Mouse (Mus musculus): ENCODE measurements at regions not wholly inside any gene's neighbourhood (a gene's known extent, or its start where the extent isn't known, plus 50 kb on each side); places are given as distances from the start of the nearest gene placed in this dataset.
A peak's percentile ranks its signal among the peaks of the same experiment; 100 is the strongest.

DNA sequence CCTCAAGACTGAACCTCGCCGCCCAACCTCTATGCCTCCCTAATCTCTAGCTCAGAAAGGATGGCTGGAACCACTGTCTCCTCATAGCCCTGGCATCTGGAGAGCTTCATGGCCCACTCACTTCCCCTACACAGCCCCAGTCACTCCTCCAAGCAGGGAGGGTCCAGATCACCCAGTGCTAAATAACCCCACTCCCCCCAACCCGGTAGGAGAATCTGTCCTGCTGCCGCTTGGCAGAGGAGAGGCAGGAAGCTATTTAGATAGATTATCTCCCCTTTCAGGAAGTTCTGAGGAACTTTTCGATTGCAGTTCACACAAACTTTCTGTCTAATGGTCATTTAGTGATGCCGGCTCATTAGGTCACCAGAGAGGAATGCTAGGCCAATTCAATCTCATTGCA is 196.9 kb downstream of the Sox9 start:
- H3K9me3 ChIP-seq (ENCODE audit: control insufficient read depth, low read length): no peaks in the 10 kb centered on the region
- WGBS: 67% methylated on average over 6 of the region's 6 CpGs
- DNase-seq (no peak), ATAC-seq (ENCODE audit: low FRiP score, low TSS enrichment) (no peak)
- no peak overlapping the region for H3K9ac ChIP-seq (replicated peaks; ENCODE audit: low read length)
- no peaks in the 10 kb centered on the region for H3K36me3 ChIP-seq (ENCODE audit: control insufficient read depth, insufficient read depth, low read length)
- no peaks in the 10 kb centered on the region for H3K27me3 ChIP-seq (ENCODE audit: control insufficient read depth, insufficient read depth, low read length)
- no peak overlapping the region for H3K27ac ChIP-seq (replicated peaks; ENCODE audit: low read depth, low read length)
- H3K4me3 ChIP-seq (replicated peaks; ENCODE audit: low read depth, low read length): no peak overlapping the region
- no peak overlapping the region for H3K4me2 ChIP-seq (ENCODE audit: low read length)
- H3K4me1 ChIP-seq (ENCODE audit: control insufficient read depth, insufficient read depth, low read length): peaks cover 39% of the 10 kb centered on the region

DNA sequence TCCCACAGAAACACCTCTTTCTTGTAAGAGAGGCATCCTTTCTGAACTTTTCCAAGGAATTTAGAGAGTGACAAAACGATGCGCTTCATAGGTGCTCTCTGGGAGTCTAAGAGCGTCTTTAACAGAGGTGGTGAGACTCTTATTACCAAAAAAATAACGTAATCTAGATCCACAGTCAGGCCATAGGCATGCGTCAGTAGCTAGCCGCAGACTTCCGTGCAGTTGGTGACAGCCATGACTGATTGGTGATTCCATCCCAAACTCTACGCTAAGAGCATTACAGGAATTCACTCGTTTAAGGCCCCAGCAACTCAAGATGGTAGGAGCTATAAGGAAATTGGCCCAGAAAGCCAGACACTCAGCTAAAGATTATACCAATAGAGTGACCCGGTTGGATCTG is 197.4 kb downstream of the Sox9 start:
- no peak overlapping the region for H3K4me2 ChIP-seq (ENCODE audit: low read length)
- WGBS: 78% methylated on average over 10 of the region's 10 CpGs
- peaks cover 39% of the 10 kb centered on the region for H3K4me1 ChIP-seq (ENCODE audit: control insufficient read depth, insufficient read depth, low read length)
- H3K27me3 ChIP-seq (ENCODE audit: control insufficient read depth, insufficient read depth, low read length): no peaks in the 10 kb centered on the region
- no peaks in the 10 kb centered on the region for H3K36me3 ChIP-seq (ENCODE audit: control insufficient read depth, insufficient read depth, low read length)
- no peak overlapping the region for H3K27ac ChIP-seq (replicated peaks; ENCODE audit: low read depth, low read length)
- H3K4me3 ChIP-seq (replicated peaks; ENCODE audit: low read depth, low read length): no peak overlapping the region
- no peak for ATAC-seq (ENCODE audit: low FRiP score, low TSS enrichment)
- H3K9ac ChIP-seq (replicated peaks; ENCODE audit: low read length): no peak overlapping the region
- H3K9me3 ChIP-seq (ENCODE audit: control insufficient read depth, low read length): no peaks in the 10 kb centered on the region
- DNase-seq: no peak

DNA sequence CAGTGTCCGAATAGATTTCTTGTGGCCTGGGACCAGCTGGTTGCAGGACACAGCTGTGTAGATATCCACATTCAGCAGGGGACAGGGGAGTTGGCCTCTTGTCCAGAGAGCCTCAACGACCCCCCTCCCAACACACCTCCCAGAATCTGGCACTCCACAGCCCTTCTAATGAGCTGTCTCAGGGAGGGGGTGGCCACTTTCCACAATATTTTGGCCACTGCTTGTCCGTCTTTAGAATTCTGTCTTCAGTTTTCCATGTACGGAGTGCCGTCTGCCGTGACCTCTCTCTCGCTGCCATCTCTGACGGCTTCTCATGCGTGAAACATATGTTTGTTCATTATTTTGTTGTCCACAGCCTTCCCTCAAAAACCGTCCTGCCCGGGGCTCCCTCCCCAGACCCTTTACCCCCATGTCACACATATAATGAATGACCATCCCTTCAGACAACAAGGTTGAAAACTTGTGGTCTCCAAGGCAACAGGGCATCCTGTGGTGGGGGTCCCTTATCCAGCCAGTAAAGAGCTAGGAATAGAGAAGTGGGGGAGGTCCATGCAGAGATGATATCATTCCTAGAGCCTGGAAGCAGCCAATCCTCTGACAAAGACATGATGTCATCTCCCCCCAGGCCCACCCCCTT is 200.3 kb downstream of the Sox9 start:
- H3K4me1 ChIP-seq (ENCODE audit: control insufficient read depth, insufficient read depth, low read length): peaks cover 30% of the 10 kb centered on the region
- H3K27me3 ChIP-seq (ENCODE audit: control insufficient read depth, insufficient read depth, low read length): no peaks in the 10 kb centered on the region
- H3K4me3 ChIP-seq (replicated peaks; ENCODE audit: low read depth, low read length): no peak overlapping the region
- no peak overlapping the region for H3K9ac ChIP-seq (replicated peaks; ENCODE audit: low read length)
- peak; percentile 77 for DNase-seq
- H3K4me2 ChIP-seq (ENCODE audit: low read length): peak overlapping the region; percentile 22; the same call in 1 of the 2 replicates
- ATAC-seq (ENCODE audit: low FRiP score, low TSS enrichment): peak; percentile 66; the same call in 1 of the 2 replicates
- no peak overlapping the region; the same call in 1 of the 2 replicates for H3K27ac ChIP-seq (replicated peaks; ENCODE audit: low read depth, low read length)
- H3K36me3 ChIP-seq (ENCODE audit: control insufficient read depth, insufficient read depth, low read length): no peaks in the 10 kb centered on the region
- no peaks in the 10 kb centered on the region for H3K9me3 ChIP-seq (ENCODE audit: control insufficient read depth, low read length)
- WGBS: 31% methylated on average over 11 of the region's 11 CpGs

DNA sequence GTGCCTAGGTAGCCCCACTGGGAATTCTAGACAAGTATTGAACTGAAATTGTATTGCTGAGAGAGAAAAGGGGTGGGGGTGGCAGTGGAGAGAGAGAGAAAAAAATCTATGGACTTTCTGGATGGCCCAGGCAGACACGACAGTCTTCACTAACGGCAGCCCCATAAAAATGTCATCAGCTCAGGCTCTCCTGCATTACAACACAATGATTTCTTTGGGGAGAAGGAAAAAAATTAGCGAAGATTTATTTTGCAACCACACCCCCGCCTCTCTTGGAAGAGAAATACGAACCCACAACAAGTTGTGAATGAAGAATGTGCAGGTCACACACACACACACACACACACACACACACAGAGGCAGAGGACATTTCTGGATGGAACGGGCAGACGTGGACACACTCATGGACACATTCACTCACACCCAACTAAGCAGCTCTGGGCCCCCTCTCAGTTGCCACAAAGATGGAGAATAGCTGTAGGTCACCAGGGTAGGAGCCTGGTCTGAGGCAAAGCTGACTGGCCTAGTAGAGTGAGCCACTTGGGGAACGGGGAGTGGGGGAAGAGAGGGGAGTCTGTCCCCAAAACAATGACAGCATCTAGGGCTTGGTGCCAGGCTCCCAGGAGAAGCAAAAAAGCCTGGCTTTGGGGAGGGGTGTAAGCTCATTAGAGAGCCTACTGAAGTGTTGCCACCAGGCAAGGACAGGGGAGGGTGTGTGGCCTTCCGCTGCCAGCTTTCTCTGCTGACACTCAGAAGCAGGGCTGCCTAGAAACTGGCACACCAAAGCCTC is 201.0 kb downstream of the Sox9 start:
- no peak overlapping the region for H3K4me2 ChIP-seq (ENCODE audit: low read length)
- peak; percentile 73 for DNase-seq
- H3K4me1 ChIP-seq (ENCODE audit: control insufficient read depth, insufficient read depth, low read length): peaks cover 23% of the 10 kb centered on the region
- H3K9ac ChIP-seq (replicated peaks; ENCODE audit: low read length): no peak overlapping the region
- peak; percentile 60; the same call in 1 of the 2 replicates for ATAC-seq (ENCODE audit: low FRiP score, low TSS enrichment)
- no peaks in the 10 kb centered on the region for H3K27me3 ChIP-seq (ENCODE audit: control insufficient read depth, insufficient read depth, low read length)
- H3K9me3 ChIP-seq (ENCODE audit: control insufficient read depth, low read length): no peaks in the 10 kb centered on the region
- no peak overlapping the region for H3K4me3 ChIP-seq (replicated peaks; ENCODE audit: low read depth, low read length)
- no peaks in the 10 kb centered on the region for H3K36me3 ChIP-seq (ENCODE audit: control insufficient read depth, insufficient read depth, low read length)
- H3K27ac ChIP-seq (replicated peaks; ENCODE audit: low read depth, low read length): peak overlapping the region; percentile 43; the same call in 1 of the 2 replicates
- 53% methylated on average over 9 of the region's 9 CpGs for WGBS

DNA sequence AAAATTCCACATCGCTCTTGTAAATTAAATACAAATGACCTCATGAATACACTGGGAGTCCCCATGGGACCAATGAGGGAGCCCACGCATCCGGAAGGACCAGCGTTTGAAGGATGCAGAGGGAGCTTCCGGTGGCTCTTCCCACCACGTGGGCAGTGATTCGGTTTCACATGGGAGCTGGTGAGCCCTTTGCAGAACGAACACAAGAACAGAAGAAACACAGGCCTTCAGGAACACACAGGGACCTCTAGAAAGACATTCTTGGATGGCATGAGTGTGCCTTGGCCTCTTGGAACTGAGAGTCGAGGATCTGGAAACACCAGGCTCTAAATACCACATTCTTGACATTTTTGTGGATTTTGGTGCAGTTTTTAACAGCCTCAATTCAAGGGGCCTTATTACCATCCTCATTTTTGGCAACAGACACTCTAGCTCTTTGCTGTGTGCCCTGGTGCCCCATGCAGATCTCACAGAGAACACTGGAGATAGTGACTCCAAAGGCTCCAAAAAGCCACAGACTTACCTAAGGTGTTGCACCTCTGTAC is 204.1 kb downstream of the Sox9 start:
- H3K36me3 ChIP-seq (ENCODE audit: control insufficient read depth, insufficient read depth, low read length): no peaks in the 10 kb centered on the region
- H3K27me3 ChIP-seq (ENCODE audit: control insufficient read depth, insufficient read depth, low read length): 0 out of 2 replicates have a peak, but pooled peaks cover 4% of the 10 kb centered on the region
- H3K9ac ChIP-seq (replicated peaks; ENCODE audit: low read length): no peak overlapping the region
- no peak overlapping the region for H3K27ac ChIP-seq (replicated peaks; ENCODE audit: low read depth, low read length)
- no peak overlapping the region for H3K4me2 ChIP-seq (ENCODE audit: low read length)
- no peak for ATAC-seq (ENCODE audit: low FRiP score, low TSS enrichment)
- H3K4me1 ChIP-seq (ENCODE audit: control insufficient read depth, insufficient read depth, low read length): peaks cover 23% of the 10 kb centered on the region
- H3K4me3 ChIP-seq (replicated peaks; ENCODE audit: low read depth, low read length): no peak overlapping the region
- no peaks in the 10 kb centered on the region for H3K9me3 ChIP-seq (ENCODE audit: control insufficient read depth, low read length)
- DNase-seq: no peak
- 84% methylated on average over 9 of the region's 9 CpGs for WGBS

DNA sequence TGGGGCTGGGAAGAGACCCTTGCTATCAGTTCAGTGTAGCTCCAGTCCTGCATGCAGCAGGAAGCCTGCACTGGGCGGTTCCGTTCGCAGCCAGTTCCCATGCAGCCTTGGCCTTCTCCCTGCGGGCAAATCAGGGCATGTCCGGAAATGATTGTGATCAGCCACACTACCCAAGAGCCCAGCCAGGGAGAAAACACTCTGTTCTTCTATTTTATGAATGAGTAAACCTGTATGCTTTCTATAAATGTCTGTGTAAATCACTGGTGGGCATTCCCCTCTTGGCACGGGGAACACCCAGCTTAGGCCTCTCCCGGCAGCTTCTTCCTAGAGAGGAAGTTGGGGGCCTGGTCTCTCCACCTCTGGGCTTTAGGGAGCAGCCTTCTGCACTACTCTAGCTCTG is 205.8 kb downstream of the Sox9 start:
- DNase-seq: no peak
- 81% methylated on average over 7 of the region's 7 CpGs for WGBS
- no peaks in the 10 kb centered on the region for H3K9me3 ChIP-seq (ENCODE audit: control insufficient read depth, low read length)
- H3K4me1 ChIP-seq (ENCODE audit: control insufficient read depth, insufficient read depth, low read length): peaks cover 20% of the 10 kb centered on the region
- H3K4me2 ChIP-seq (ENCODE audit: low read length): no peak overlapping the region
- no peak overlapping the region for H3K27ac ChIP-seq (replicated peaks; ENCODE audit: low read depth, low read length)
- H3K9ac ChIP-seq (replicated peaks; ENCODE audit: low read length): no peak overlapping the region
- no peak overlapping the region for H3K4me3 ChIP-seq (replicated peaks; ENCODE audit: low read depth, low read length)
- no peak for ATAC-seq (ENCODE audit: low FRiP score, low TSS enrichment)
- H3K36me3 ChIP-seq (ENCODE audit: control insufficient read depth, insufficient read depth, low read length): no peaks in the 10 kb centered on the region
- 0 out of 2 replicates have a peak, but pooled peaks cover 4% of the 10 kb centered on the region for H3K27me3 ChIP-seq (ENCODE audit: control insufficient read depth, insufficient read depth, low read length)

DNA sequence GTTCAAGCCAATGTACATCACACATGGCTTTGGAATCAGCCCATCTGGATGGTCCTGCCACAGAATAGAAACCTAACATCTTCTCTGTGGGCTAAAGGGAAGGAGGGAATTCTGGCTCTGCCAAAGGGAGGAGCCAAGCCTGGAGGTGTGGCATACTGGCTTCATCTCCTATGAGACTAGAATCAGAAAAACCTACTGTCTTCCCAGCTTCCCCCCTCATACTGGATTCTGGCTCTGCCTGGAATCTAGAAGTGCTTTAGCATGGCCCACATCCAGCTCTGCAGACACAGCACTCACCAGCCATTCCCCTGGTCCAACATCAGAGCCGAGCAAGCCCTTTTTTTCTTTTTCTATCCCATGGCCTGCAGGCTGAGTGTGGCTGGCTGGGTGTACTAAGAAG is 206.9 kb downstream of the Sox9 start:
- 48% methylated on average over 1 of the region's 1 CpGs for WGBS
- peak; percentile 31 for DNase-seq

DNA sequence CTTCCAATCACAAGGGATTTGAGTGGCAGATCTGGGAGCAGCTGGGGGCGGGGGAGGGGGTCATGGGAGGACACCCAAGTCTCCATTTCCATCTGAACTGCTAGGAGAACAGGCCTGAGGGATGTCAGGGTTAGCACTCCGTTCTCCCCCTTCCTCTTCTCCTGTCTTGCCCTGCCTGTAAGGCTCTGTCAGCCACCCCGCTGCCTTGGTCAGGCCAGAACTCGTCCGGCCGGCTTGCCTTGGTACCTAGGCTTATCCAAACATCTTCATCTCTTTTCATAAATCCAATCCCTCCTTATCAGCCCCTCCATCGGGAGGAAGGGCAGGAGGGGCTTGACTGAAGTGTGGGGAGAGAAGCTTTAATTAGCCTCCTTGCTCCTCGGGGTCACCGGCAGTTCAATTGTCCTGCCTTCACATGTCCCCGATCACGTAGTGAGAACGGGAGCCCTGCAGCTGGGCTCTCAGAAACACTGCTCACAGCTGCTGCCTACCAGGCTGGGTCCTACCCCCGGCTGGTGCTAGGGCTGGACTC is 208.0 kb downstream of the Sox9 start:
- H3K27ac ChIP-seq (replicated peaks; ENCODE audit: low read depth, low read length): no peak overlapping the region
- DNase-seq (peak; percentile 14), ATAC-seq (ENCODE audit: low FRiP score, low TSS enrichment) (no peak)
- H3K4me1 ChIP-seq (ENCODE audit: control insufficient read depth, insufficient read depth, low read length): peaks cover 13% of the 10 kb centered on the region
- H3K9me3 ChIP-seq (ENCODE audit: control insufficient read depth, low read length): no peaks in the 10 kb centered on the region
- no peak overlapping the region for H3K9ac ChIP-seq (replicated peaks; ENCODE audit: low read length)
- 0 out of 2 replicates have a peak, but pooled peaks cover 4% of the 10 kb centered on the region for H3K27me3 ChIP-seq (ENCODE audit: control insufficient read depth, insufficient read depth, low read length)
- no peak overlapping the region for H3K4me2 ChIP-seq (ENCODE audit: low read length)
- no peak overlapping the region for H3K4me3 ChIP-seq (replicated peaks; ENCODE audit: low read depth, low read length)
- WGBS: 26% methylated on average over 13 of the region's 13 CpGs
- no peaks in the 10 kb centered on the region for H3K36me3 ChIP-seq (ENCODE audit: control insufficient read depth, insufficient read depth, low read length)

More for the DNA sequence above, 206.9 kb downstream of the Sox9 start:
- Histone ChIP-seq H3K4me2 (ENCODE audit: low read length) (no peak overlapping the region), H3K4me1 (ENCODE audit: control insufficient read depth, insufficient read depth, low read length) (peaks cover 13% of the 10 kb centered on the region), H3K27me3 (ENCODE audit: control insufficient read depth, insufficient read depth, low read length) (0 out of 2 replicates have a peak, but pooled peaks cover 4% of the 10 kb centered on the region), H3K4me3 (replicated peaks; ENCODE audit: low read depth, low read length) (no peak overlapping the region), H3K36me3 (ENCODE audit: control insufficient read depth, insufficient read depth, low read length) (no peaks in the 10 kb centered on the region), H3K9ac (replicated peaks; ENCODE audit: low read length) (no peak overlapping the region), H3K9me3 (ENCODE audit: control insufficient read depth, low read length) (no peaks in the 10 kb centered on the region), H3K27ac (replicated peaks; ENCODE audit: low read depth, low read length) (0 out of 2 replicates have a peak overlapping the region, but pooled peaks have one; percentile 20)
- ATAC-seq (ENCODE audit: low FRiP score, low TSS enrichment): no peak
